Mouse (Mus musculus) liver, postnatal 0 days (tissue): Measurements from ENCODE around the gene Cort. TPM values are rescaled to one million over a fixed set of nuclear protein-coding genes. Genes with fewer than 3 reads are reported as not detected.

Source experiments
- ATAC-seq: fragments of 200-750 bp; cut with Nextera tagmentation; 2 replicates; pipeline ENCODE4 v1.8.0; 2017; ENCODE audit warnings: mild to moderate bottlenecking, moderate library complexity
- DNase-seq: peaks from one replicate; pipeline ENCODE4 v3.0.0-alpha.2; 2016
- H3K27ac ChIP-seq: fragments of 300-500 bp; sonication (generic); 2 replicates; pipeline ENCODE4 v1.5.1; 2014; ENCODE audit warnings: antibody characterized with exemption, moderate library complexity, mild to moderate bottlenecking, low read depth
- H3K27me3 ChIP-seq: fragments of 300-500 bp; sonication (generic); 2 replicates; pipeline ENCODE4 v1.6.1; 2014; ENCODE audit warnings: low read length, control low read depth, mixed read lengths; ENCODE audit not compliant: insufficient read depth
- H3K36me3 ChIP-seq: fragments of 300-500 bp; sonication (generic); replicated peaks from 2 replicates; pipeline ENCODE4 v1.6.1; 2014; ENCODE audit warnings: mild to moderate bottlenecking, control low read depth, low read length, moderate library complexity, mixed read lengths; ENCODE audit not compliant: insufficient read depth
- H3K4me1 ChIP-seq: fragments of 300-500 bp; sonication (generic); 2 replicates; pipeline ENCODE4 v1.6.1; 2014; ENCODE audit warnings: antibody characterized with exemption, mild to moderate bottlenecking, control low read depth; ENCODE audit not compliant: insufficient read depth
- H3K4me2 ChIP-seq: fragments of 300-500 bp; sonication (generic); 2 replicates; pipeline ENCODE4 v1.6.1; 2014; ENCODE audit warnings: low read depth, mild to moderate bottlenecking, low read length, moderate library complexity, mixed read lengths
- H3K4me3 ChIP-seq: fragments of 300-500 bp; sonication (generic); 2 replicates; pipeline ENCODE4 v1.5.1; 2014; ENCODE audit warnings: low read depth, low read length
- H3K9ac ChIP-seq: fragments of 300-500 bp; sonication (generic); replicated peaks from 2 replicates; pipeline ENCODE4 v1.6.1; 2014; ENCODE audit warnings: mild to moderate bottlenecking, moderate library complexity
- H3K9me3 ChIP-seq: fragments of 300-500 bp; sonication (generic); 2 replicates; pipeline ENCODE4 v1.6.1; 2016; ENCODE audit warnings: mild to moderate bottlenecking, control low read depth, low read length, mixed read lengths
- CTCF ChIP-seq: sonication (generic); IDR thresholded peaks from 2 replicates; pipeline ENCODE4 v1.5.1; 2016; ENCODE audit warnings: antibody characterized with exemption, low read depth
- EP300 ChIP-seq: IDR thresholded peaks from 2 replicates; pipeline ENCODE4 v1.6.1; 2016; ENCODE audit warnings: antibody characterized with exemption, low read depth, mild to moderate bottlenecking
- WGBS: fragments of 180-500 bp; shearing (Covaris S2); extraction: QIAGEN DNeasy Blood & Tissue Kit; methylation state at CpG from one replicate; pipeline ENCODE4 v1.1.7; 2014; ENCODE audit not compliant: insufficient replicate concordance; 5-methylcytosine and 5-hydroxymethylcytosine counted together
- polyA plus RNA-seq: library from polyadenylated mRNA; unstranded; fragments of >200 nt; fragmentation: Nextera tagmentation; extraction: Ambion mirVana; gene quantifications from 2 replicates; pipeline ENCODE4 v1.2.1, GENCODE M21; 2015

Gene Cort
- polyA plus RNA-seq, 1 experiment from 2014 or later, result not detected

DNA sequence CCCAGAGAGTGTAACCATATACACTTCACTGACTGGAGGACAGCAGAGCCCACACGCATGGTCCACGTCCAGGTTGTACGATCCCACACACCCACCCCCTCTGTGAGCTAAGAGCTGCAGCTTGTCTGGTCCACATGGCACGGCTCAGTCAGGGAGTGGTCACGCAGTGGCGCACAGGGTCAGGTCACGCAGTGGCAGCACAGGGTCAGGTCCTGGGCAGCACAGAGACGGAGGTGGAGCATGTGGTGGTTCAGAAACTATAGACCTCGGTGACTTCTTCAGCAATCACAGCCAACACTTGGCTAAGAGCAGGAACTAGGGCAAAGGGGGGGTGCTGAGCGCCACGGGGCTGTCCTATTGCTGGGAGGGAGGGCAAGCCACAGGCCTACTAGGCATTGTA, 23.7 kb upstream of the Cort start:
- H3K4me2 ChIP-seq, result no peak overlapping the region
- H3K27me3 ChIP-seq, result no peaks in the 10 kb centered on the region
- peak overlapping the region; percentile 84 for H3K27ac ChIP-seq
- no peak overlapping the region for H3K9ac ChIP-seq
- no peak overlapping the region for H3K4me3 ChIP-seq
- DNase-seq (peak; percentile 62), ATAC-seq (peak; percentile 87)
- TF ChIP-seq EP300, result no peak
- no peak for TF ChIP-seq CTCF
- WGBS, result 63% methylated on average over 11 of the region's 11 CpGs
- peaks cover 16% of the 10 kb centered on the region for H3K4me1 ChIP-seq
- H3K36me3 ChIP-seq, result peaks cover 43% of the 10 kb centered on the region
- no peaks in the 10 kb centered on the region for H3K9me3 ChIP-seq

DNA sequence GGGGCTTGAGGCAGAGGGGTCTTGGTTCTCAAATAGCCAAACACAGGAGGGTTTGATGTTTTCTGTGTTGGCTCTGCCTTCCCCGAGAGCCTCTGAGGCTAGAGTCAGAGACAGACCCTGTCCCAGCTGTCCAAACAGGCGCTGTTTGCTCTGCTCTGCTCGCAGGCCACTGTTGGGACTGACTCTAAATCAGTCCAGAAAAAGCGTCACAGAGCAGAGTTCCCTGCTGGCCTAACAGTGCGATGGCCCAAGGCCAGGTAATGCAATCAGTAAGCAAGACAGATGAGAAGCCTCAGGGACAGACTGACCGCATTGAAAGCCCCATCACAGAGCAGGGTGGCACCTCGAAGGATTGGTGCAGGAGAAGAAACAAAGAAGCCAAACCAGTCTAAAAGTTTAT, 23.0 kb upstream of the Cort start:
- ATAC-seq (peak; percentile 80), DNase-seq (peak; percentile 65)
- Histone ChIP-seq H3K27me3 (no peaks in the 10 kb centered on the region), H3K36me3 (peaks cover 37% of the 10 kb centered on the region), H3K9ac (no peak overlapping the region), H3K27ac (peak overlapping the region; percentile 86), H3K4me1 (peaks cover 16% of the 10 kb centered on the region), H3K4me3 (no peak overlapping the region), H3K4me2 (no peak overlapping the region), H3K9me3 (no peaks in the 10 kb centered on the region)
- no peak for TF ChIP-seq EP300
- TF ChIP-seq CTCF, result no peak
- WGBS, result 58% methylated on average over 7 of the region's 7 CpGs

DNA sequence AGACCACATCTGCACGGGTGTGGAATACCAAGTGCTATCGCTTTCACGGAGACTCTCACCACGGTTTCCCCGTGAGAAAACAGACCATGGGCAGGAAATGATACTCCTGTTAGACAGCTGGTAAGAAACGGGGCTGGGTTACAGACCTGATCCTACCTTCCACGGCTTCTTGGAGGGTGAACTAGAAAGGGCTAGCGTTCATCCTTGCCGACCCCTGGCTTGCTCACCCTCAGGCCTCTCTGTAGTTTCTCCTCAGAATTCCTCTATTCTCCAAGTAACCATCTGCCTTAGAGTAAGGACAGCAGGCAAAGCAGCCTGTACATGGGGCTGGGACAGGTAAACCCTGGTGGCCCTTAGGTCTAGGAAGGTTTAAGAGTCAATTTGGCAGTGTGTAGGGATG, 22.6 kb upstream of the Cort start:
- no peak overlapping the region for H3K4me2 ChIP-seq
- WGBS, result 61% methylated on average over 9 of the region's 9 CpGs
- H3K9me3 ChIP-seq, result no peaks in the 10 kb centered on the region
- H3K27ac ChIP-seq, result peak overlapping the region; percentile 86
- ATAC-seq (0 out of 2 replicates have a peak, but pooled peaks have one; percentile 2), DNase-seq (no peak)
- H3K4me1 ChIP-seq, result peaks cover 16% of the 10 kb centered on the region
- no peak overlapping the region for H3K4me3 ChIP-seq
- no peak overlapping the region for H3K9ac ChIP-seq
- TF ChIP-seq CTCF, result no peak
- TF ChIP-seq EP300, result no peak
- H3K27me3 ChIP-seq, result no peaks in the 10 kb centered on the region
- H3K36me3 ChIP-seq, result peaks cover 32% of the 10 kb centered on the region

DNA sequence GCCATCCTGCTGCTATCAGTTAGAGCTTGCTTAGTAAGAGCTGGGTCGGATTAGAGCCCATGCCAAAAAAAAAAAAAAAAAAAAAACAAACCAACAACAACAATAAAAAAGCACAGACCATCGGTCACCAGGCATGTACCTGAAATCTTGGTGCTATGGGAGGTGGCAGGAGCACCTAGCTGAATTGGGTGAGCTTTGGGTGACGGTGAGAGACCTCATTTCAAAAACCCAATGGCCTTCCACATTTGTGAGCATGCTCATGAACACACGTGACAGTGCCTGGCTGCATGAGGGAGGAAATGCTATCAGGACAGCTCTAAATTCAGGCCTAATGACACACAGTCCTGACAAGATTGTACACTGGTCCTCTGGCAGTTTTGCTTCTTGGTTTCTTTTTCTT, 21.5 kb upstream of the Cort start:
- TF ChIP-seq EP300 (no peak), CTCF (no peak)
- DNase-seq (no peak), ATAC-seq (no peak)
- Histone ChIP-seq H3K27ac (peak overlapping the region; percentile 62), H3K36me3 (peaks cover 21% of the 10 kb centered on the region), H3K4me2 (no peak overlapping the region), H3K9ac (no peak overlapping the region), H3K27me3 (no peaks in the 10 kb centered on the region), H3K4me1 (peaks cover 16% of the 10 kb centered on the region), H3K9me3 (no peaks in the 10 kb centered on the region), H3K4me3 (no peak overlapping the region)
- WGBS, result 72% methylated on average over 4 of the region's 4 CpGs

DNA sequence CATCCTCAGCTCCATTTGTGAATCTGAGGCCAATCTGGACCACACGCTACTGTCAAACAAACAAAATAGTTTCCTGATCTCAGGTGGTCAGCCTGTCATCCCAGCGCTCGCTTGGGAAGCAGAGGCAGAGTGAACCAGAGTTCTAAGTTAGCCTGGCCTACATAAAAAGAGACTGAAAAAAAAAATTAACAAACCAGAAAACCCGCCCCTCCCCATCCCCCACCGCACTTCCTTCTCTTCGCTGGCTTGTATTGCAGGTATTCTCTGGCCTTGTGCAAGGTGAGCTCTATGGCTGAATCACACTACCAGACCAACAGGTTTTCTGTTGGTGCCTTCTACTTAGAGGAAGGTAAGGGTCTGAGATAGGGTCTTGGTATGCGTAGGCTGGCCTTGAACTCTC, 21.0 kb upstream of the Cort start:
- no peak for ATAC-seq
- no peak overlapping the region for H3K4me2 ChIP-seq
- H3K27ac ChIP-seq, result peak overlapping the region; percentile 62
- 48% methylated on average over 7 of the region's 7 CpGs for whole genome bisulfite sequencing
- no peak for DNase-seq
- no peak for TF ChIP-seq EP300
- H3K27me3 ChIP-seq, result no peaks in the 10 kb centered on the region
- peaks cover 16% of the 10 kb centered on the region for H3K4me1 ChIP-seq
- no peaks in the 10 kb centered on the region for H3K9me3 ChIP-seq
- H3K4me3 ChIP-seq, result no peak overlapping the region
- no peak overlapping the region for H3K9ac ChIP-seq
- peaks cover 16% of the 10 kb centered on the region for H3K36me3 ChIP-seq

DNA sequence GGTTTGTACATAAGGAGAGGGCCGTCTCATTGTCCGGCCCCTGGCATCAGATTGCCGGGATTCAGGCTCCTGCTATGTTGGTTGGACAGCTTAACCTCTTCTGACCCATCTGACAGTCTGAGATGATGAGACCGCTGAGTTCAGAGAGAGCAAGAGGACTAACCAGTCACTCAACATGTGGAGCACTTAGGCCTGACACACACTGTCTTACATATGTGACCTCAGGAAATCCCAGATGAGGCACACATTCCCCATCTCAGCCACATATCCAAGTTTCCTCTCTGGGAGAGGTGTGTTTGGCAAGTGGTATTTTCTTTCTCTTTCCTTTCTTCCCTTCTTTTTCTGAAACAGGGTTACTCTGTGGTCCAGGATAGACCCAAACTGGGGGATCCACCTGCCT, 18.6 kb upstream of the Cort start:
- Histone ChIP-seq H3K36me3 (no peaks in the 10 kb centered on the region), H3K27ac (no peak overlapping the region), H3K4me1 (peaks cover 16% of the 10 kb centered on the region), H3K9me3 (no peaks in the 10 kb centered on the region), H3K27me3 (no peaks in the 10 kb centered on the region), H3K9ac (no peak overlapping the region), H3K4me2 (no peak overlapping the region), H3K4me3 (no peak overlapping the region)
- DNase-seq (no peak), ATAC-seq (no peak)
- no peak for TF ChIP-seq EP300
- TF ChIP-seq CTCF, result no peak
- WGBS, result 80% methylated on average over 4 of the region's 4 CpGs

DNA sequence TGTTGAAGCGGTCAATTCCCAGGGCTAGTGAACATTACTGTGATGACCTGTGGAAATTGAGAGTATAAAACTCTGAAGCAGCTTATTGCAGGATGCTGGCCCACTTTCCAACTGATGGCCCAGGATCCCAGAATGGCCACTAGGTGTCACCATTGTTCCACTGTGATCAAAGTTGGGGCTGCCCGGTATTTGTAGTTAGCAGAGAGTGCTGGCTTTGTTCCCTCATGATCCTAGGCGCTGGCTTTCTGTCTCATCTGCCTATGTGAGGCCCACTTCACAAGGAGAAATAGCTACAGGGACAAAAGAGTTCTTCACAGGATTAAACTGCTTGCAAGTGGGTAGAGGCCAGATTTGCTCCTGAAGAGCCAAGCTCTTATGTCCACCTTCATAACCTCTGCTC, 17.9 kb upstream of the Cort start:
- ATAC-seq (peak; percentile 72), DNase-seq (peak; percentile 85)
- no peaks in the 10 kb centered on the region for H3K36me3 ChIP-seq
- no peak overlapping the region for H3K27ac ChIP-seq
- no peak overlapping the region for H3K4me2 ChIP-seq
- peaks cover 16% of the 10 kb centered on the region for H3K4me1 ChIP-seq
- no peaks in the 10 kb centered on the region for H3K27me3 ChIP-seq
- H3K4me3 ChIP-seq, result no peak overlapping the region
- H3K9me3 ChIP-seq, result no peaks in the 10 kb centered on the region
- peak; percentile 98 for TF ChIP-seq CTCF
- TF ChIP-seq EP300, result no peak
- WGBS, result 4% methylated on average over 3 of the region's 3 CpGs
- no peak overlapping the region for H3K9ac ChIP-seq
